Mouse (Mus musculus) lung, embryonic 15.5 days (tissue): ENCODE results near the gene Cysltr1. TPM values are rescaled to one million over a fixed set of nuclear protein-coding genes. Genes with fewer than 3 reads are reported as not detected.

Experiments
- ATAC-seq: fragments of 200-750 bp; cut with Nextera tagmentation; 2 replicates; pipeline ENCODE4 v1.8.0; 2017; ENCODE audit warnings: moderate number of reproducible peaks, borderline replicate concordance; ENCODE audit not compliant: low FRiP score, low TSS enrichment; ENCODE audit errors: extremely low read depth
- H3K27ac ChIP-seq: fragments of 300-500 bp; sonication (generic); 2 replicates; pipeline ENCODE4 v1.5.1; 2015; ENCODE audit warnings: moderate library complexity, mild to moderate bottlenecking, inconsistent platforms
- H3K27me3 ChIP-seq: fragments of 300-500 bp; sonication (generic); 2 replicates; pipeline ENCODE4 v1.6.1; 2015; ENCODE audit warnings: inconsistent platforms
- H3K36me3 ChIP-seq: fragments of 300-500 bp; sonication (generic); 2 replicates; pipeline ENCODE4 v1.6.1; 2015; ENCODE audit warnings: inconsistent platforms
- H3K4me1 ChIP-seq: fragments of 300-500 bp; sonication (generic); 2 replicates; pipeline ENCODE4 v1.6.1; 2015; ENCODE audit warnings: inconsistent platforms
- H3K4me2 ChIP-seq: fragments of 300-500 bp; sonication (generic); 2 replicates; pipeline ENCODE4 v1.6.1; 2015; ENCODE audit warnings: inconsistent platforms, mild to moderate bottlenecking, moderate library complexity
- H3K4me3 ChIP-seq: fragments of 300-500 bp; sonication (generic); 2 replicates; pipeline ENCODE4 v1.5.1; 2015; ENCODE audit warnings: mild to moderate bottlenecking, inconsistent platforms
- H3K9ac ChIP-seq: fragments of 300-500 bp; sonication (generic); 2 replicates; pipeline ENCODE4 v1.6.1; 2015; ENCODE audit warnings: inconsistent platforms
- H3K9me3 ChIP-seq: fragments of 300-500 bp; sonication (generic); 2 replicates; pipeline ENCODE4 v1.6.1; 2016; ENCODE audit warnings: inconsistent platforms
- whole genome bisulfite sequencing: fragments of 180-500 bp; shearing (Covaris S2); methylation state at CpG from one replicate; pipeline ENCODE4 v1.1.7; 2015; 5-methylcytosine and 5-hydroxymethylcytosine counted together
- polyA plus RNA-seq: library from polyadenylated mRNA; unstranded; fragments of >200 nt; fragmentation: Nextera tagmentation; extraction: Ambion mirVana; gene quantifications from 2 replicates; pipeline ENCODE4 v1.2.1, GENCODE M21; 2015

The Cysltr1 gene
- polyA plus RNA-seq, 1 experiment from 2014 or later: 4.9 TPM

- 46% methylated on average over 3 of the region's 3 CpGs for WGBS
- H3K27ac ChIP-seq: no peak overlapping the region
- no peaks in the 10 kb centered on the region for H3K36me3 ChIP-seq
- no peak for ATAC-seq
- no peak overlapping the region for H3K4me2 ChIP-seq
- H3K9ac ChIP-seq: no peak overlapping the region
- H3K4me3 ChIP-seq: no peak overlapping the region
- H3K4me1 ChIP-seq: no peaks in the 10 kb centered on the region
- no peaks in the 10 kb centered on the region for H3K9me3 ChIP-seq
- H3K27me3 ChIP-seq: no peaks in the 10 kb centered on the region
Measured at GRCm38 (mm10) chrX:106578966-106579365, 24.5 kb downstream of the Cysltr1 start.

DNA sequence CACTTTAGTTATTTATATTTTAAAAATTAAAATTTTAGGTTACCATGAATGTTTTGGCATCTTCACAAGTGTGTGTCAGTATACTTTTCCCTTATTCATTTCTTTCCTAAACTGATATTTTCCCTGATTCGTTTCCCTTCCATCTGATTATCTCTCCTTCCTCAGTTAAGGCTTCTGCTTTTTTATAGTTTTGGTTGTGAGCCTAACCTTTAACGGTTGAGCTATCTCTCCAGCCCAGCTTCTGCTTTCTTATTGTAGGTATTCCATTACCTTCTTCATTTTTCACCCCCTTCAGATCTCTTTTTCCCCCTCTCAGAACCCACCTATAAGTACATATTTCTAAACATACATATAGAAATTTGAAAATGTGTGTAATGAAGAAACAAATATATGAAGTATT lies 48.0 kb downstream of the Cysltr1 start:
- Histone ChIP-seq H3K9ac (no peak overlapping the region), H3K4me3 (no peak overlapping the region), H3K9me3 (no peaks in the 10 kb centered on the region), H3K4me1 (no peaks in the 10 kb centered on the region), H3K4me2 (no peak overlapping the region), H3K27me3 (no peaks in the 10 kb centered on the region), H3K36me3 (no peaks in the 10 kb centered on the region), H3K27ac (no peak overlapping the region)
- ATAC-seq: no peak
- WGBS: 64% methylated on average over 2 of the region's 2 CpGs

GRCm38 (mm10) chrX:106536359-106536758 lies 67.1 kb downstream of the Cysltr1 start:
- no peaks in the 10 kb centered on the region for H3K4me1 ChIP-seq
- no peak overlapping the region for H3K9ac ChIP-seq
- ATAC-seq: no peak
- H3K9me3 ChIP-seq: no peaks in the 10 kb centered on the region
- H3K27ac ChIP-seq: no peak overlapping the region
- no peak overlapping the region for H3K4me2 ChIP-seq
- 35% methylated on average over 3 of the region's 3 CpGs for WGBS
- no peaks in the 10 kb centered on the region for H3K27me3 ChIP-seq
- no peaks in the 10 kb centered on the region for H3K36me3 ChIP-seq
- H3K4me3 ChIP-seq: no peak overlapping the region

Other genes starting within 250 kb of the Cysltr1 start
- gene Fndc3c1, start 118.3 kb downstream of the Cysltr1 start, polyA plus RNA-seq: 2.7 and 3.8 TPM in 2 replicates
- not detected in 2 replicates for gene Gm5127, start 20.5 kb downstream of the Cysltr1 start, polyA plus RNA-seq
- 9.8 and 11.8 TPM in 2 replicates for gene Rtl3, start 237.0 kb upstream of the Cysltr1 start, polyA plus RNA-seq